Mouse (Mus musculus) splenic B cell, adult 2 months (primary cell): ENCODE data around the gene Ifna12.
"Not testable (repeated sequence)": the region's sequence is repeated elsewhere in the genome, so short reads cannot be mapped to it uniquely, and the experiment has no call there.

Experiments
- DNase-seq: peaks from one replicate; pipeline ENCODE4 v3.0.0-alpha.2; 2011; ENCODE audit warnings: low read depth, low spot score
- H3K27me3 ChIP-seq: 2 replicates; pipeline ENCODE4 v1.6.1; 2012; ENCODE audit warnings: mild to moderate bottlenecking, low read length, moderate library complexity, mixed read lengths; ENCODE audit not compliant: control insufficient read depth, poor library complexity, insufficient read depth, severe bottlenecking
- H3K36me3 ChIP-seq: 2 replicates; pipeline ENCODE4 v1.6.1; 2012; ENCODE audit warnings: mild to moderate bottlenecking, low read length, moderate library complexity, mixed read lengths; ENCODE audit not compliant: control insufficient read depth, poor library complexity, insufficient read depth, severe bottlenecking

The Ifna12 gene

GRCm38 (mm10) chr4:88603276-88603675 is at the start of gene Ifna12:
Gene Ifna12 (minus strand): TSS chr4:88603376.
- no peaks in the 10 kb centered on the region for H3K27me3 ChIP-seq
- no peaks in the 10 kb centered on the region for H3K36me3 ChIP-seq
- no peak for DNase-seq

GRCm38 (mm10) chr4:88644359-88644758 is 41.2 kb upstream of the Ifna12 start, which contains the start of gene Ifna13:
Gene Ifna13 (minus strand): TSS chr4:88644459.
- DNase-seq = no peak
- Histone ChIP-seq H3K27me3 (no peaks in the 10 kb centered on the region; the same call in 1 of the 2 replicates), H3K36me3 (no peaks in the 10 kb centered on the region)

- Histone ChIP-seq H3K27me3 (no peaks in the 10 kb centered on the region), H3K36me3 (no peaks in the 10 kb centered on the region)
- no peak for DNase-seq
Observed at GRCm38 (mm10) chr4:88642526-88642925, 39.4 kb upstream of the Ifna12 start.

- no peaks in the 10 kb centered on the region for H3K27me3 ChIP-seq
- H3K36me3 ChIP-seq = no peaks in the 10 kb centered on the region
- DNase-seq = peak; percentile 100
Observed at GRCm38 (mm10) chr4:88641077-88641831, 38.1 kb upstream of the Ifna12 start.

DNA sequence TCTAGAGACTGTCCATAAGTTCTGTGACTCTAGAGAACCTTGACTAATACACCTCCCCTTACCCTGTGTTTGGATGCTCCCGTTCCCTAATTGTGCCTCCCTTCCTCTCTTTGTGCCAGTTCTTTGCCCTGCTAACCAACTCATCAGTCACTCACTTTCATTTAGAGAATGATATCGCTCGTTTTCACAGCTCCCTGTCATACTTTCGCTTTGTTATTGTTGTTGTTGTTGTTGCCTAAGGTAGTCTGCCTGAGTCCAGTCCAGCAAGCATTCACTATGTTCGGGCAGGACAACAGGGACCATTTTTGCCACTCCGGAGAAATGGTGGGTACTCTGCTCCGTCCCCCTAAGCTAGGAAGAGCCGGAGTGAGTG is 37.5 kb upstream of the Ifna12 start:
- DNase-seq = no peak
- Histone ChIP-seq H3K36me3 (no peaks in the 10 kb centered on the region), H3K27me3 (no peaks in the 10 kb centered on the region)

DNA sequence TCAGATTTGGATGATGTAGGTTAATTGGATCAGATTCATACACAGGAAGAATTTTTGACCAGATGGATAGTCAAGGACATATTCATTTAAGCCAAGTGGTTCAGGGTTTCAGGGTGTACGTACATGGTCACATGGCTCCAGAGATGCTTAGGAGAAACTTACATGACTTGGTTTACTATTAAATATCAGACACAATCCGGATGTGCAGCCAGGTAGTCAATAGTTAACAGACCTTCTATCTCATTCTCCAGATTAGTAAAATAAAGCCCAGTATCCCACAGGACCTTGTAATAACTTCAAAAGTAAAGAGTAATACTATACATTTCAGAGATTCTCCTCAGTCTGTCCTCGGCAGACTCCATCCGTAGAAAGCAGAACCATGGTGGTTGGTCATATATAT is 31.1 kb upstream of the Ifna12 start, which contains the start of gene C87499:
Gene C87499, minus strand, starts transcription at position 101 of the 400 bp plus-strand sequence.
- DNase-seq = no peak
- no peaks in the 10 kb centered on the region for H3K27me3 ChIP-seq
- no peaks in the 10 kb centered on the region for H3K36me3 ChIP-seq

DNA sequence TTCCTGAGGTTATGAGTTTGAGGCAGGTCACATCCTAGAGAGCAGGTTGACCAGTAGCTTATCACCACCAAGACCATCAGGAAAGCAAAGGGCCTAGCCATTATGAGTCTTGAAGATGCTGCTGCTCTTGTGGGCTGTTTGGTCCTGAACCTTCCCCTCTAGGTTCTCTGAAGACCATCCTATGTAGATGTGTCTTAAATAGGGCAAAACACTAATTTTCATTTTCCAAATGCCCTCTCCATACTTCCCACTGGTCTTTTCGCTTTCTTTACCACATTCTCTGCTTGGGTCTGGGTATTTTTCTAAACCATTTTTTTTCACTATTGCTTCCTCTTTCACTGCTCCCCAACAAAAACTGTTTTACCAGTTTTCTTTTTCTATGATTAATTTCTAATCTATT is 10.9 kb downstream of the Ifna12 start, which contains the start of gene Ifna9:
Gene Ifna9, minus strand, starts transcription at position 101 of the 400 bp plus-strand sequence.
- DNase-seq = no peak
- Histone ChIP-seq H3K36me3 (no peaks in the 10 kb centered on the region), H3K27me3 (no peaks in the 10 kb centered on the region)

GRCm38 (mm10) chr4:88571698-88572097 is 31.5 kb downstream of the Ifna12 start, which contains the start of gene Ifna14:
Gene Ifna14 (minus strand): TSS chr4:88571798.
- Histone ChIP-seq H3K27me3 (no peaks in the 10 kb centered on the region), H3K36me3 (no peaks in the 10 kb centered on the region)
- no peak for DNase-seq

DNA sequence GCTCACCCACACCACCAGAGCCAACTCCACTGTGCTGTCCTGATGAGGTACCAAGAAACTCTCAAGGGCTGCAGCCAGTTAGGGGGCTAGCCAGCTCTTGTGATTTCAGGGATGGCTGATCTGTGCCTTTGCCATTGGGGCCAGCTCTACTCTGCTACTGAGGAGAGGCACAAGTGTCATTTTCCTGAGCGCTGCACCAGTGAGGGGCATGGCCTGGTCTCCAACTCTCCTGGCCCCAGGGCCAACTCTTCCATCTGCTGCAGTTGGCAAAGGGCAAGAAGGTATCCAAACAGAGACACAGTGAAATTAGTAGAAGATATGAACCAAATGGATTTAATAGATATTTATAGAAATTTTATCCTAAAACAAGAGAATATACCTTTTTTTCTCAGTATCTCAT is 41.4 kb downstream of the Ifna12 start:
- Histone ChIP-seq H3K27me3 (no peaks in the 10 kb centered on the region), H3K36me3 (no peaks in the 10 kb centered on the region)
- no peak for DNase-seq

DNA sequence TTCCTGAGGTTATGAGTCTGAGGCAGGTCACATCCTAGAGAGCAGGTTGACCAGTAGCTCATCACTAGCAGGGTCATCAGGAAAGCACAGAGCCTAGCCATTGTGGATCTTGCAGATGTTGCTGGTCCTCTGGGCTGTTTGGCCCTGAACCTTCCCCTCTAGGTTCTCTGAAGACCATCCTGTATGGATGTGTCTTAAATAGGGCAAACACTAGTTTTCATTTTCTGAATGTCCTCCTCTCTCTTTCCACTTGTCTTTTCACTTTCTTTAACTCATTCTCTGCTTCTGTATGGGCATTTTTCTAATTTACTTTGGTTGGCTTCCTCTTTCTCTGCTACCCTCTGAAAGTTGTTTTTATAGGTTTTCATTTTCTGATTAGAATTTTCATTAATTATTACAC is 45.0 kb downstream of the Ifna12 start, which contains the start of gene Ifna15:
Gene Ifna15, minus strand, starts transcription at position 101 of the 400 bp plus-strand sequence.
- not testable (repeated sequence) for H3K36me3 ChIP-seq, DNase-seq, H3K27me3 ChIP-seq
